Mouse (Mus musculus) hindbrain, postnatal 0 days (tissue): ENCODE measurements around the gene Dusp2. TPM values are rescaled to one million over a fixed set of nuclear protein-coding genes. Genes with fewer than 3 reads are reported as not detected.

ENCODE experiments used
- ATAC-seq: fragments of 200-750 bp; cut with Nextera tagmentation; 2 replicates; pipeline ENCODE4 v1.8.0; 2017; ENCODE audit warnings: mild to moderate bottlenecking, moderate TSS enrichment, moderate library complexity
- DNase-seq: peaks from one replicate; pipeline ENCODE4 v3.0.0-alpha.2; 2015; ENCODE audit warnings: low spot score
- H3K27ac ChIP-seq: fragments of 300-500 bp; sonication (generic); 2 replicates; pipeline ENCODE4 v1.5.1; 2014; ENCODE audit warnings: mild to moderate bottlenecking
- H3K27me3 ChIP-seq: fragments of 300-500 bp; sonication (generic); 2 replicates; pipeline ENCODE4 v1.6.1; 2014; ENCODE audit warnings: low read length, mixed read lengths; ENCODE audit not compliant: insufficient read depth
- H3K36me3 ChIP-seq: fragments of 300-500 bp; sonication (generic); 2 replicates; pipeline ENCODE4 v1.6.1; 2014; ENCODE audit warnings: low read length, mixed read lengths; ENCODE audit not compliant: insufficient read depth
- H3K4me1 ChIP-seq: fragments of 300-500 bp; sonication (generic); 2 replicates; pipeline ENCODE4 v1.6.1; 2014; ENCODE audit warnings: antibody characterized with exemption, low read length, mixed read lengths; ENCODE audit not compliant: insufficient read depth
- H3K4me2 ChIP-seq: fragments of 300-500 bp; sonication (generic); 2 replicates; pipeline ENCODE4 v1.6.1; 2014; ENCODE audit warnings: low read depth, mild to moderate bottlenecking, low read length, moderate library complexity, mixed read lengths
- H3K4me3 ChIP-seq: fragments of 300-500 bp; sonication (generic); 2 replicates; pipeline ENCODE4 v1.5.1; 2014; ENCODE audit warnings: low read length
- H3K9ac ChIP-seq: fragments of 300-500 bp; sonication (generic); replicated peaks from 2 replicates; pipeline ENCODE4 v1.6.1; 2014; ENCODE audit warnings: mild to moderate bottlenecking, low read length, moderate library complexity, mixed read lengths
- H3K9me3 ChIP-seq: fragments of 300-500 bp; sonication (generic); 2 replicates; pipeline ENCODE4 v1.6.1; 2016; ENCODE audit warnings: low read length, mixed read lengths
- CTCF ChIP-seq: IDR thresholded peaks from 2 replicates; pipeline ENCODE4 v1.5.1; 2016; ENCODE audit warnings: antibody characterized with exemption, control low read depth, low read depth
- WGBS: fragments of 180-500 bp; shearing (Covaris S2); extraction: QIAGEN DNeasy Blood & Tissue Kit; methylation state at CpG from one replicate; pipeline ENCODE4 v1.1.7; 2014; 5-methylcytosine and 5-hydroxymethylcytosine counted together
- polyA plus RNA-seq: library from polyadenylated mRNA; unstranded; fragments of >200 nt; fragmentation: Nextera tagmentation; extraction: Ambion mirVana; gene quantifications from 2 replicates; pipeline ENCODE4 v1.2.1, GENCODE M21; 2015
- total RNA-seq: library from RNA; depleted of rRNA; stranded (reverse); fragments of >200 nt; gene quantifications from 2 replicates; pipeline ENCODE4 v1.2.3, GENCODE M21; 2014

The Dusp2 gene
- total and polyA plus RNA-seq, 2 experiments from 2014 or later, result 8.7 to 19.9 TPM

GRCm38 (mm10) chr2:127363282-127363652 lies 27.3 kb downstream of the Dusp2 start:
- DNase-seq (no peak), ATAC-seq (0 out of 2 replicates have a peak, but pooled peaks have one; percentile 22)
- TF ChIP-seq CTCF, result no peak
- Histone ChIP-seq H3K9ac (no peak overlapping the region), H3K4me3 (peak overlapping the region; percentile 39), H3K9me3 (no peaks in the 10 kb centered on the region), H3K4me1 (0 out of 2 replicates have a peak, but pooled peaks cover 7% of the 10 kb centered on the region), H3K27me3 (peaks cover 54% of the 10 kb centered on the region), H3K27ac (no peak overlapping the region), H3K36me3 (no peaks in the 10 kb centered on the region), H3K4me2 (peak overlapping the region; percentile 67)
- WGBS, result under 1% methylated on average over 28 of the region's 28 CpGs

DNA sequence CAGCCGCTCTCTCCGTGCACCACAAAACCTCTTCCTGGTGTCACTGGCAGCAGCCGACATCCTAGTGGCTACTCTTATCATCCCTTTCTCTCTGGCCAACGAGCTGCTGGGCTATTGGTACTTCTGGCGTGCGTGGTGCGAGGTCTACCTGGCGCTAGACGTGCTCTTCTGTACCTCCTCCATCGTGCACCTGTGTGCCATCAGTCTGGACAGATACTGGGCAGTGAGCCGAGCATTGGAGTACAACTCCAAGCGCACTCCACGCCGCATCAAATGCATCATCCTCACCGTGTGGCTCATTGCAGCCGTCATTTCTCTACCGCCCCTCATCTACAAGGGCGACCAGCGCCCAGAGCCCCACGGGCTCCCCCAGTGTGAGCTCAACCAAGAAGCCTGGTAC lies 27.7 kb downstream of the Dusp2 start:
- Histone ChIP-seq H3K4me1 (0 out of 2 replicates have a peak, but pooled peaks cover 7% of the 10 kb centered on the region), H3K9me3 (no peaks in the 10 kb centered on the region), H3K27me3 (peaks cover 54% of the 10 kb centered on the region), H3K4me3 (peak overlapping the region; percentile 39), H3K9ac (0 out of 2 replicates have a peak overlapping the region, but pooled peaks have one; percentile 4), H3K36me3 (no peaks in the 10 kb centered on the region), H3K27ac (no peak overlapping the region), H3K4me2 (peak overlapping the region; percentile 67)
- DNase-seq (no peak), ATAC-seq (0 out of 2 replicates have a peak, but pooled peaks have one; percentile 11)
- no peak for TF ChIP-seq CTCF
- 5% methylated on average over 20 of the region's 20 CpGs for WGBS

DNA sequence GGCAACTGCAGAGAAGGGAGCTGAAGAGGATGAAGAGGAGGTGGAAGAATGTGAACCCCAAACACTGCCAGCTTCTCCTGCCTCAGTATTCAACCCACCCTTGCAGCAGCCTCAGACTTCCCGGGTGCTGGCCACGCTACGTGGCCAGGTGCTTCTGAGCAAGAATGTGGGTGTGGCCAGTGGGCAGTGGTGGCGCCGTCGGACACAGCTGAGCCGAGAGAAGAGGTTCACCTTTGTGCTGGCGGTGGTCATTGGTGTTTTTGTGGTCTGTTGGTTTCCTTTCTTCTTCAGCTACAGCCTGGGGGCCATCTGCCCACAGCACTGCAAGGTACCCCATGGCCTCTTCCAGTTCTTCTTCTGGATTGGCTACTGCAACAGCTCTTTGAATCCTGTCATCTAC lies 28.5 kb downstream of the Dusp2 start:
- Histone ChIP-seq H3K27ac (no peak overlapping the region), H3K4me2 (peak overlapping the region; percentile 67; the same call in 1 of the 2 replicates), H3K9ac (no peak overlapping the region), H3K4me1 (0 out of 2 replicates have a peak, but pooled peaks cover 7% of the 10 kb centered on the region), H3K27me3 (peaks cover 54% of the 10 kb centered on the region), H3K9me3 (no peaks in the 10 kb centered on the region), H3K4me3 (no peak overlapping the region), H3K36me3 (no peaks in the 10 kb centered on the region)
- whole genome bisulfite sequencing, result 26% methylated on average over 8 of the region's 8 CpGs
- no peak for TF ChIP-seq CTCF
- ATAC-seq, result no peak
- no peak for DNase-seq

- ATAC-seq, result no peak
- Histone ChIP-seq H3K36me3 (no peaks in the 10 kb centered on the region), H3K27ac (no peak overlapping the region), H3K27me3 (peaks cover 39% of the 10 kb centered on the region), H3K4me2 (no peak overlapping the region), H3K4me1 (0 out of 2 replicates have a peak, but pooled peaks cover 7% of the 10 kb centered on the region), H3K9ac (no peak overlapping the region), H3K9me3 (no peaks in the 10 kb centered on the region), H3K4me3 (no peak overlapping the region)
- TF ChIP-seq CTCF, result no peak
- whole genome bisulfite sequencing, result 76% methylated on average over 10 of the region's 10 CpGs
- no peak for DNase-seq
These were observed 31.3 kb downstream of the Dusp2 start for GRCm38 (mm10) chr2:127367126-127367820.

GRCm38 (mm10) chr2:127369703-127370376 lies 33.9 kb downstream of the Dusp2 start:
- WGBS, result 65% methylated on average over 5 of the region's 5 CpGs
- Histone ChIP-seq H3K4me1 (no peaks in the 10 kb centered on the region), H3K9ac (no peak overlapping the region), H3K27ac (no peak overlapping the region), H3K36me3 (no peaks in the 10 kb centered on the region), H3K4me2 (no peak overlapping the region), H3K27me3 (peaks cover 17% of the 10 kb centered on the region), H3K4me3 (no peak overlapping the region), H3K9me3 (no peaks in the 10 kb centered on the region)
- ATAC-seq (no peak), DNase-seq (no peak)
- no peak for TF ChIP-seq CTCF

DNA sequence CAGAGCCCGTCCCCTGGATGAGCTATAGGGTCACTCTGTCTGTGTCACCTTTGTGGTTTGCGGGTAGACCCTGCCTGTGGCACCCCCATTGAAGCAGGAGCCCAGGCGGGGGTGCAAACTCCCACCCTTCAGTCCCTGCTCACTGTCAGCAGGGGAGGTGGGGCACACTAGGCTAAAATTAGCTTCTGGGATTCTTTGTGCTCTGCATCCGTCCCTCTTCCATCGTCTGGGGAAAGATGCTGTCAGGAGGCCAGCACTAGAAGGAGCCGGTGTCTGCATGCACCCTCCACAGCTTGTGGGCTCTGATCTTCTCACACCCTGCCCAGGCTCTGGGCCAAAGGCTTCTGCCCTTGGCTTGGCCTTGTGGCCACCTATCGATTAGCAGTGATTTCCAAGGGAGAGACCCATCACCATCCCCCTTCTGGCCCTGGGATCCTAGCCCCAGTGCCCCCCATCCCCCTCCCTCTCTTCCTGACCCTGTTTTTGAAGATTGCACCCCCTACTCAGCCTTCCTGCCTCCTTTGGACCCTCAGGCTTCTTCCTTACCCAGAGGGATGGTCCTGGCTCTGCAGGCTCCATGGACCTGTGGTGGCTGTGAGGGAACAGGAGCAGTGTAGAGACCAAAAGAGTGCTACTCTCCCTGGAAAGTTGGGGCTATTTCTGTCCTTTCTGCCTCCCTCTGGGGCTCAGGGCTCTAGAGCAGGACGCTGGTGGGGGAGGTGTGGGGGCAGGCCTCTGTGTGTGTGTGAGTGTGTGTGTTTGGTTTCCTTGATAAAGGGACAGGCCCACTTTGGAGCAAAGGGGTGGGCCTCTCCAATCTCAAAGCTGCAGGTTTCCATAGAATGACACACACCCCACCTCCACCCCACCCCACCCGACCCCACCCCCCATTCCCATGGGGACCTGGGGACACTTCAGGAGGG lies 34.9 kb downstream of the Dusp2 start:
- no peak for ATAC-seq
- DNase-seq, result no peak
- Histone ChIP-seq H3K9me3 (no peaks in the 10 kb centered on the region), H3K4me2 (no peak overlapping the region), H3K36me3 (no peaks in the 10 kb centered on the region), H3K4me1 (peaks cover 3% of the 10 kb centered on the region; the same call in 1 of the 2 replicates), H3K4me3 (no peak overlapping the region), H3K27me3 (peaks cover 8% of the 10 kb centered on the region; the same call in 1 of the 2 replicates), H3K9ac (no peak overlapping the region), H3K27ac (no peak overlapping the region)
- no peak for TF ChIP-seq CTCF
- WGBS, result 42% methylated on average over 9 of the region's 9 CpGs
